Mouse (Mus musculus) heart, adult 2 months (tissue): ENCODE results near the gene Rhcg.
A peak's percentile ranks its signal among the peaks of the same experiment; 100 is the strongest.

ENCODE experiments used
- CTCF ChIP-seq: fragments of 200-600 bp; IDR thresholded peaks from 2 replicates; pipeline ENCODE4 v1.8.1; 2022; ENCODE audit warnings: antibody characterized with exemption, mild to moderate bottlenecking, moderate library complexity
- EP300 ChIP-seq: fragments of 200-500 bp; IDR thresholded peaks from 2 replicates; pipeline ENCODE4 v1.6.1; 2011; ENCODE audit warnings: low read depth, low read length, control low read depth; ENCODE audit not compliant: insufficient read depth
- POLR2A ChIP-seq: fragments of 200-500 bp; IDR thresholded peaks from 2 replicates; pipeline ENCODE4 v1.6.1; 2011; ENCODE audit warnings: mild to moderate bottlenecking, low read depth, low read length, control low read depth; ENCODE audit not compliant: insufficient read depth

DNA sequence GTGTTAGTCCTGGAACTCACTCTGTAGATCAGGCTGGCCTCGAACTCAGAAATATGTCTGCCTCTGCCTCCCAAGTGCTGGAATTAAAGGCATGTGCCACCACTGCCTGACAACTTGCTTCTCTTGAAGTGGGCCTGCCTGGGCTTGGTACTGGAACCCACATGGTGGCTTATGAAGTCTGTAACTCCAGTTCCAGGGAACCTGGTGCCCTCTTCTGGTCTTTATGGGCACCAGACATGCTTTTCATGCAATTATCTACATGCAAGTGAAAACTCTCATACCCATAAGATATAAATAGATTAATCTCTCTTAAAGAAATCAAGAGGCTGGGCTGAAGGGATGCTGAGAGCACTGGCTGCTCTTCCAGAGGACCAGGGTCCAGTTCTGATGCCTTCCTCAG lies 58.8 kb downstream of the Rhcg start:
- TF ChIP-seq EP300, result no peak
- peak; percentile 23 for TF ChIP-seq CTCF
- no peak for TF ChIP-seq POLR2A
